Mouse (Mus musculus): ENCODE measurements at regions not wholly inside any gene's neighbourhood (a gene's known extent, or its start where the extent isn't known, plus 50 kb on each side); places are given as distances from the start of the nearest gene placed in this dataset.

DNA sequence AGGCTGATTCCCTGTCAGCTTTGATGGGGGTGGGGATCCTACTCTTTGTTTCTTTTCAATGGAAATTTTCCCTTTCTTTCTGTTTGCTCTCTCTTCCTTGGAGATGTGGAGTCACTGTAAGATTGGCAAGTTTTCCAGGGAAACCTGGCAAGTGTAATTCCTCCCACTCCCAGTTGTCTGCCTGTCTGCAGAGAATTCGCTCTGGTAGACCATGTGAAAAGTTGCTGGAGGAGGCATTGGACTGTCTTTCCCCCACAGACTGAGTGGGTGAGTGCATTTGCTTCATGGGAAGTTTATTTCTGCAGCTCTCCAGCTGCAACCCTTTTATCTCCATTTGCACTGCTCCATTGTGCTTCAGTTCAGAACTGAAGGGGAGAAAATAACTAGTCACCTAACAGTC lies 3561.3 kb downstream of the 9330182O14Rik start:
- no peak overlapping the region for H3K4me2 ChIP-seq (ENCODE audit: insufficient read depth, low read depth, poor library complexity, severe bottlenecking)
- TF ChIP-seq SMC3 (IDR thresholded peaks at IDR 0.05; ENCODE audit: low read depth, low read length) (no peak), USF2 (conservative IDR thresholded peaks at IDR 0.05; ENCODE audit: low read depth, low read length) (no peak), MAX (IDR thresholded peaks at IDR 0.05; ENCODE audit: low read length) (no peak), MAZ (IDR thresholded peaks at IDR 0.05; ENCODE audit: low read depth, low read length) (no peak), JUND (conservative IDR thresholded peaks at IDR 0.05; ENCODE audit: low read depth, low read length) (no peak), POLR2A (IDR thresholded peaks at IDR 0.05; ENCODE audit: low read depth, low read length) (no peak), ZC3H11A (IDR thresholded peaks at IDR 0.05; ENCODE audit: low read depth, low read length) (no peak), CHD1 (IDR thresholded peaks at IDR 0.05; ENCODE audit: low read depth, low read length) (no peak), GABPA (IDR thresholded peaks at IDR 0.05; ENCODE audit: insufficient replicate concordance, low read depth, low read length) (no peak), E2F4 (IDR thresholded peaks at IDR 0.05; ENCODE audit: insufficient replicate concordance, low read depth, low read length) (no peak), EP300 (IDR thresholded peaks at IDR 0.05; ENCODE audit: low read length) (no peak), SIN3A (IDR thresholded peaks at IDR 0.05; ENCODE audit: low read length) (no peak), NRF1 (IDR thresholded peaks at IDR 0.05; ENCODE audit: low read depth, low read length) (no peak), ZKSCAN1 (IDR thresholded peaks at IDR 0.05; ENCODE audit: borderline replicate concordance, low read depth, low read length) (no peak), MXI1 (IDR thresholded peaks at IDR 0.05; ENCODE audit: low read depth, low read length) (no peak), TBP (conservative IDR thresholded peaks at IDR 0.05; ENCODE audit: low read depth, low read length) (no peak)
- peaks cover 0 to 7% of the 10 kb centered on the region in 2 experiments; a peak in 1 of 4 replicates for H3K4me1 ChIP-seq (ENCODE audit: control insufficient read depth in 1 of 2, insufficient read depth in 2 of 2)
- no peak overlapping the region for H3K4me3 ChIP-seq (replicated peaks in 1 of 3; ENCODE audit: low read depth in 2 of 3, low read length in 2 of 3, poor library complexity in 1 of 3)
- dilution Hi-C loops (cut with MboI; ENCODE audit: extremely low pct_ligation_motif_present, extremely low pct_unique_long_range_greater_than_20kb, low sequenced_read_pairs) (no loop called here), in situ Hi-C loops (cut with MboI; ENCODE audit: low pct_ligation_motif_present, low pct_unique_long_range_greater_than_20kb, low sequenced_read_pairs) (no loop called here)
- no peak overlapping the region for H3K9ac ChIP-seq (ENCODE audit: insufficient read depth, low read depth)
- no peaks in the 10 kb centered on the region for H3K27me3 ChIP-seq (replicated peaks)
- H3K27ac ChIP-seq (ENCODE audit: insufficient read depth, low read depth), result no peak overlapping the region
- no peaks in the 10 kb centered on the region for H3K36me3 ChIP-seq (replicated peaks in 1 of 2; ENCODE audit: control insufficient read depth in 1 of 2, insufficient read depth in 1 of 2, low read length in 1 of 2)
- H3K79me2 ChIP-seq (replicated peaks; ENCODE audit: control insufficient read depth, extremely low read depth, insufficient read depth, poor library complexity, severe bottlenecking), result no peaks in the 10 kb centered on the region
- no peaks in the 10 kb centered on the region for H3K9me3 ChIP-seq (replicated peaks; ENCODE audit: low read length)
- DNase-seq (ENCODE audit: extremely low read depth), result no peak

DNA sequence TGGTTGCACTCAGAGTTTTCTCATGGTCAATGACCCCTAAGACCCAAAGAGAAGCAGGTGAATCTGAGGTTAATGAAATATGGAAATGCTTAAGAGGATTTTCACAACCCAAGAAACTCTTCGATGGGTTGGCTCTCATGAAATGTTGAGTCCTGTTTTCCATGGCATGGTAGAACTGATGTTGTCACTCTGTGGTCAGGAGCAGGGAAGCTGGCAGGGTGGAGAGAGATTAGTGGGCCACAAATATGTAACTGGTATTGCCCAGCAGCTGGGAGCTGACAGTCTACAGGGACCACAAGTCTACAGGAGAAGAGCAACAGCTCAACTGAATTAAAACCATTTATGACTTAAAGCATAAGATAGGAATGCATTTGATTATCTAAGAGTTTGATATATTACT lies 3582.9 kb downstream of the 9330182O14Rik start:
- no peak overlapping the region for H3K9ac ChIP-seq (ENCODE audit: insufficient read depth, low read depth)
- H3K4me3 ChIP-seq (replicated peaks in 1 of 3; ENCODE audit: low read depth in 2 of 3, low read length in 2 of 3, poor library complexity in 1 of 3), result no peak overlapping the region
- no peak for TF ChIP-seq ELF1 (IDR thresholded peaks at IDR 0.05; ENCODE audit: low read depth, low read length)
- no peak for TF ChIP-seq IRF4 (IDR thresholded peaks at IDR 0.05; ENCODE audit: low read depth, low read length)
- TF ChIP-seq JUN (IDR thresholded peaks at IDR 0.05; ENCODE audit: insufficient read depth, low read depth, low read length), result no peak
- no peak for TF ChIP-seq NRF1 (IDR thresholded peaks at IDR 0.05; ENCODE audit: low read depth, low read length)
- TF ChIP-seq MYC (IDR thresholded peaks at IDR 0.05; ENCODE audit: low read depth, low read length), result no peak
- no peak for TF ChIP-seq TCF12 (IDR thresholded peaks at IDR 0.05; ENCODE audit: low read depth, low read length)
- H3K4me1 ChIP-seq (ENCODE audit: control insufficient read depth in 1 of 2, insufficient read depth in 2 of 2), result no peaks in the 10 kb centered on the region
- no peak overlapping the region for H3K4me2 ChIP-seq (ENCODE audit: insufficient read depth, low read depth, poor library complexity, severe bottlenecking)
- no peaks in the 10 kb centered on the region for H3K9me3 ChIP-seq (replicated peaks; ENCODE audit: low read length)
- no peaks in the 10 kb centered on the region for H3K79me2 ChIP-seq (replicated peaks; ENCODE audit: control insufficient read depth, extremely low read depth, insufficient read depth, poor library complexity, severe bottlenecking)
- in situ Hi-C loops (cut with MboI; ENCODE audit: low pct_ligation_motif_present, low pct_unique_long_range_greater_than_20kb, low sequenced_read_pairs) (no loop called here), dilution Hi-C loops (cut with MboI; ENCODE audit: extremely low pct_ligation_motif_present, extremely low pct_unique_long_range_greater_than_20kb, low sequenced_read_pairs) (no loop called here)
- H3K27ac ChIP-seq (ENCODE audit: insufficient read depth, low read depth), result no peak overlapping the region
- no peaks in the 10 kb centered on the region for H3K36me3 ChIP-seq (replicated peaks in 1 of 2; ENCODE audit: control insufficient read depth in 1 of 2, insufficient read depth in 1 of 2, low read length in 1 of 2)
- H3K27me3 ChIP-seq (replicated peaks), result no peaks in the 10 kb centered on the region
- DNase-seq (ENCODE audit: extremely low read depth), result no peak

All from CH12.LX (cell line).